Mouse (Mus musculus): ENCODE results near the gene Reck. TPM values are rescaled to one million over a fixed set of nuclear protein-coding genes. Genes with fewer than 3 reads are reported as not detected.

Gene Reck
- polyA plus RNA-seq (2016; fragmentation: Nextera tagmentation; extraction: Ambion mirVana) = 8.9 and 11.3 TPM in 2 replicates

DNA sequence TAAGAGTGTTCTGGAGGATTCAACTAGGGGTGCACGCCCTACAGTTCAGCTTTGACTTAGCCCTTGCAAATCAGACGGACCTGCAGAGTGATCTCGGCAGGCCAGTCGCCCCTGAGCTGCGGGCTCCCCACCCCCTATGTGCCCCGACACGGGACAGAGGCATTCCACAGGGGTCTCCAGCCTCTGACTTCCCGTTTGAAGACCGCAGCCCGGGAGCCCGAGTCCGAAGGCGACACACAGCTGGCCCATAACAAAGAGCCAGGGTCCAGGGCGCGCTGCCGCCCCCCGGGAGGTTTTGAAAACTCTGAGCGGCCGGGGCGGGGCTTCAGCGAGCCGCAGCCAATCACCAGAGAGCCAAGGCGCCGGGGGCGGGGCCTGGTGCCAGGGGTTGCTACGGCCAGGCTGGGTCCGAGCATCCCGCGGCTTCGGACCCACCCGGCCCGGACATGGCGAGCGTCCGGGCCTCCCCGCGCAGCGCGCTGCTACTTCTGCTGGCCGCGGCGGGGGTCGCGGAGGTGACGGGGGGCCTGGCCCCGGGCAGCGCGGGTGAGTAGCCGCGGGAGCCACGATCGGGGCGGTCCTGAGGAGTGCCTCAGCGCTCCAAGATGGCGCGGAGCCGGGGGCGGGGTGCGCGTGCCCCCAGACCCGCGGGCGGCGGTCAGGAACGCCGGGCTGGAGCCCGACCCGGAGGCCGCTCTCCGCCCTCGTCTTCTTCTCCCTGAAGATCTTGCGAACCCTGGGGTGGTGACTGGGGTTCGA is at the start of gene Reck:
TSS of gene Reck (plus strand) at position 371 of the 759 bp plus-strand sequence.
- Histone ChIP-seq H3K27ac (peak within 1 kb of the TSS; percentile 75), H3K36me3 (replicated peaks) (no peaks in the 10 kb centered on the region), H3K27me3 (0 out of 2 replicates have a peak, but pooled peaks cover 5% of the 10 kb centered on the region), H3K4me2 (peak within 1 kb of the TSS; percentile 96), H3K4me3 (replicated peaks) (peak within 1 kb of the TSS; percentile 93), H3K9me3 (no peaks in the 10 kb centered on the region), H3K9ac (peak within 1 kb of the TSS; percentile 84), H3K4me1 (peaks cover 31% of the 10 kb centered on the region)
- peak; percentile 94 for ATAC-seq (ENCODE audit: low FRiP score)
- under 1% methylated on average over 68 of the region's 73 CpGs for WGBS

DNA sequence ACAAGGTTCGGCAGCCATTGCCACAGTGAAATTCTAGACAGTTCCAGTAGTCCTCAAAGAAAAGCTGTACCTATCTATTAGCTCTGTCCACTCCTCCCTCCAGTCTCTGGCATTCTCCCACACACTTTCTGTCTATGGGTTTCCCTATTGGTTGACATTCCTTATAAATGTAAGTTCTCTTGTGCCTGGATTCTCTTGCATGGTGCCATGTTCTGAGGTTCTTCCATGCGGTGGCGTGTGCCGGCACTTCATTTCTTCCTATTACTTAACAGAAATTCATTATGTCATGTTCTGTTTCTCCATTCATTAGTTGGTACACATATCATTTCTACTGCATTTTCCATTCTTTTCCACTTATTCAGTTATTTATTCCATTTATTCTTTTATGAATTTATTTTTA is 46.5 kb upstream of the Reck start:
- H3K4me2 ChIP-seq = no peak overlapping the region
- WGBS = 95% methylated on average over 4 of the region's 4 CpGs
- no peak for ATAC-seq (ENCODE audit: low FRiP score)
- H3K36me3 ChIP-seq (replicated peaks) = no peaks in the 10 kb centered on the region
- no peak overlapping the region for H3K4me3 ChIP-seq (replicated peaks)
- H3K9ac ChIP-seq = no peak overlapping the region
- H3K27ac ChIP-seq = no peak overlapping the region
- H3K4me1 ChIP-seq = no peaks in the 10 kb centered on the region
- H3K27me3 ChIP-seq = no peaks in the 10 kb centered on the region
- no peaks in the 10 kb centered on the region for H3K9me3 ChIP-seq

DNA sequence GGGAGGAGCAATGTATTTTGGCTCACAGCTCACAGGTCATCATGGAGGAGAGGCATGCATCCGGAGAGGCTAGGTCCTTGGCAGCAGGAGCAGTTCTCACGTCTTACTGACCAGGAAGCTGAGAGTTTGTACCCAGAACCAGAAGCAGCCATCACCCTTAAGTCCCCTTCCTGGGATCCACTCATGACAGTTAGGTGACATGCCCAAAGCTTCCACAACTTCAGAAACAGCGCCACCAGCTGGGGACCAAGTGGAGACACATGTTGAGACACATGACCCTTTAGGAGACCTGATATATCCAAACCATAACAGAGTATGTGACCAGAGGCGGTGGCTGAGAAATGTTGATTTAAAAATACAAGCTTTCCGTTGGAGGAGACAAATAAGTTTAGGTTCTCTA is 43.3 kb upstream of the Reck start:
- Histone ChIP-seq H3K27me3 (no peaks in the 10 kb centered on the region), H3K36me3 (replicated peaks) (no peaks in the 10 kb centered on the region), H3K4me1 (no peaks in the 10 kb centered on the region), H3K4me2 (no peak overlapping the region), H3K27ac (no peak overlapping the region), H3K9ac (no peak overlapping the region), H3K4me3 (replicated peaks) (no peak overlapping the region), H3K9me3 (no peaks in the 10 kb centered on the region)
- ATAC-seq (ENCODE audit: low FRiP score) = no peak
- 74% methylated on average over 5 of the region's 5 CpGs for WGBS

DNA sequence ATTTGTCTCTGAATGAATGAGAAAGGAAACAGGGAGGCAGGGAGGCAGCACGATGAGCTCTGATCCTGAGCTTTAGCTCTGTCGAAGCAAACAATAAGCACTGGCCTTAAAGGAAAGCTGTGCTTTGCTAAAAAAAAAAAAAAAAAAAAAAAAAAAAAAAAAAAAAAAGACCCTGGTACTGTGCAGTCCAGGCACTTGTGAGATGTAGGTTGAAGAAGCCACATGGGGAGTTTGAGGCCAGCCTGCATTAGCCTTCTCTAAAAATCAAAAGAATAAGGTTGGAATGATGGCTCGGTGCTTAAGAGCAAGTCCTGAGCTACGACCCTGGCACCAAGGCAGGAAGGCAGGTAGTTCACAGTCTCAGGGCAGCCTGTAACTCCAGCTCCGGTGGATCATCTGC is 41.6 kb upstream of the Reck start:
- no peak overlapping the region for H3K4me3 ChIP-seq (replicated peaks)
- WGBS = 58% methylated on average over 5 of the region's 5 CpGs

DNA sequence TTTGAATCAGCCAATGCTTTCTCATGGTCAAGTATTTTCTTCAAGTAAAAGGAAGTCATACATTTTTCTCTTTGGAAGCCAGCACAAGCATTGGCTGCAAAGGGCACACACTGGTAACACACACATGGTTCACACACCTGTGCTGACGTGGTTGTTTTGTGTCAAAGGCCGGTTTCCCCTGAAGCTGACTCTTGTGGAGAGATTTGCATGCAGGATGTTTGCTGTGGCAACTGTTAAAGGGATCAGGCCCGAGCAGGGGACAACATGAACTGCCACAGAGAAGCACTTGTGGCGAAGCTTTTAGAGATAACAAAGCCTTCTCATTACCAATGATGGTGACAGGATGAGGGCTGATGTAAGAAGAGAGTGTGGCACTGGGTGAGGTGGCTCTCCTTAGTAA is 40.6 kb upstream of the Reck start:
- 70% methylated on average over 4 of the region's 4 CpGs for WGBS
- no peak overlapping the region for H3K9ac ChIP-seq
- ATAC-seq (ENCODE audit: low FRiP score) = no peak

More for the DNA sequence above, 41.6 kb upstream of the Reck start:
- Histone ChIP-seq H3K9ac (no peak overlapping the region), H3K4me2 (no peak overlapping the region), H3K4me1 (no peaks in the 10 kb centered on the region), H3K9me3 (no peaks in the 10 kb centered on the region), H3K27me3 (no peaks in the 10 kb centered on the region), H3K27ac (no peak overlapping the region), H3K36me3 (replicated peaks) (no peaks in the 10 kb centered on the region)
- no peak for ATAC-seq (ENCODE audit: low FRiP score)

DNA sequence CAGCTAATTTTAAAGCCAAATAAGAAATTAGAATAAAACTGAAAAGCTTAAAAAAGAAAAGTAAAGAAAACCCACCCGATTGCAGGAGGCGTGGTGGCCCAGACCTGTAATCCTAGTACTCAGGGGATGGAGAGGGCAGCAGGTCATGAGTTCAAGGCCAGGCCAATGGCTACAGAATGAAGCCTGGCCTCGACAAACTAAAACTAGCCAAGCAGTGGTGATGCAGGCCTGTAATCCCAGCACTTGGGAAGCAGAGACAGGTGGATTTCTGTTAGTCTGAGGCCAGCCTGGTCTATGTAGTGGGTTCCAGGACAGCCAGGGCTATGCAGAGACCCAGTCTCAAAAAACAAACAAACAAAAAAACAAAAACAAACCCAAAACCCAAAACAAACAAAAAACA is 37.0 kb upstream of the Reck start:
- Histone ChIP-seq H3K4me1 (no peaks in the 10 kb centered on the region), H3K4me2 (no peak overlapping the region), H3K9ac (no peak overlapping the region), H3K36me3 (replicated peaks) (no peaks in the 10 kb centered on the region), H3K27ac (no peak overlapping the region), H3K27me3 (no peaks in the 10 kb centered on the region), H3K9me3 (no peaks in the 10 kb centered on the region), H3K4me3 (replicated peaks) (no peak overlapping the region)
- WGBS = 77% methylated on average over 3 of the region's 3 CpGs
- no peak for ATAC-seq (ENCODE audit: low FRiP score)

More for the DNA sequence above, 40.6 kb upstream of the Reck start:
- H3K4me1 ChIP-seq = no peaks in the 10 kb centered on the region
- H3K9me3 ChIP-seq = no peaks in the 10 kb centered on the region
- H3K27ac ChIP-seq = no peak overlapping the region
- no peak overlapping the region for H3K4me3 ChIP-seq (replicated peaks)
- H3K36me3 ChIP-seq (replicated peaks) = no peaks in the 10 kb centered on the region
- H3K4me2 ChIP-seq = no peak overlapping the region
- H3K27me3 ChIP-seq = no peaks in the 10 kb centered on the region

DNA sequence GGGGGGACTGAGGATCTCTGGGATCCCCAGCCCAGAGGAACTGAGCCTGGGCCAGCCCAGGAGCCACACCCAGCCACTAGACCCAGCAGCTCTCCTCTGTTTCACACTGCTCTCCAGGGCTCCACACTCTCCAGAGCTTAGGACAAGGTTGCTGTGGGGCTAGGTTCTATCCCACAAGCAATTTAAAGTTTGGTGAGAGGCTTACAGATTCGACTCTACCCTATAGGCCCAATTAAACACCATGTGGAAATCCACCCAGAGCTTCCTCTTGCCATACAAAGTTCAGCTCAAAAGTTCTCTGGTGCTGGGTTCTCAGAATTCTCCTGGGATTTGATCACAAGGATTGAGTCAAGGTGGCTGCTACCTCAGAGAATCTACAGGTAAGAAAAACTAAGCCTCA is 35.2 kb upstream of the Reck start, which contains the start of gene Olfr157:
TSS of gene Olfr157 (minus strand) at position 101 of the 400 bp plus-strand sequence.
- ATAC-seq (ENCODE audit: low FRiP score) = no peak
- Histone ChIP-seq H3K4me1 (no peaks in the 10 kb centered on the region), H3K9ac (no peak within 1 kb of the TSS), H3K27ac (no peak within 1 kb of the TSS), H3K4me2 (no peak within 1 kb of the TSS), H3K36me3 (replicated peaks) (no peaks in the 10 kb centered on the region), H3K27me3 (no peaks in the 10 kb centered on the region), H3K9me3 (0 out of 2 replicates have a peak, but pooled peaks cover 4% of the 10 kb centered on the region), H3K4me3 (replicated peaks) (no peak within 1 kb of the TSS)
- WGBS = 64% methylated on average over 1 of the region's 1 CpGs

DNA sequence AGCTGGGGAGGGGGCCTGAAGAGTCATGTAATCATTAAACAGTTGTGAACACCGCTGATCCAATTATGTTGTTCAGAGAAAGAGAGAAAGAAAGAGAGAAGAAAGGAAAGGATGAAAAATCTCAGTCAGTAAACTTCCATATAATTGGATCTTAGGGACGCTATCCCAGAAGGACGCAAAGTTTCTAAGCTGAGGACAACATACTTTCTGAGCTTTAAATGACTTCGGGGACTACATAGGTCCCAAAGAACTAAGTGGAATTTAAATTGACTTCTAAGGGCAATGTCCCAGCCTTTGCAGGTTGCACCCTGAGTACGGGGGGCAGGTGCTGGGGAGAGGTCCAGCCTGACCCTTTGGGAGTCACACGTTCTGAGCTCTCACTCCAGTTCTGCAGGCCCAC is 24.1 kb upstream of the Reck start, which contains the start of gene Olfr155:
TSS of gene Olfr155 (plus strand) at position 301 of the 400 bp plus-strand sequence.
- H3K4me2 ChIP-seq = no peak within 1 kb of the TSS
- no peak within 1 kb of the TSS for H3K4me3 ChIP-seq (replicated peaks)
- H3K36me3 ChIP-seq (replicated peaks) = no peaks in the 10 kb centered on the region
- no peaks in the 10 kb centered on the region for H3K27me3 ChIP-seq
- no peak for ATAC-seq (ENCODE audit: low FRiP score)
- WGBS = 84% methylated on average over 6 of the region's 6 CpGs
- no peaks in the 10 kb centered on the region for H3K4me1 ChIP-seq
- no peak within 1 kb of the TSS for H3K9ac ChIP-seq
- no peaks in the 10 kb centered on the region for H3K9me3 ChIP-seq
- H3K27ac ChIP-seq = no peak within 1 kb of the TSS

DNA sequence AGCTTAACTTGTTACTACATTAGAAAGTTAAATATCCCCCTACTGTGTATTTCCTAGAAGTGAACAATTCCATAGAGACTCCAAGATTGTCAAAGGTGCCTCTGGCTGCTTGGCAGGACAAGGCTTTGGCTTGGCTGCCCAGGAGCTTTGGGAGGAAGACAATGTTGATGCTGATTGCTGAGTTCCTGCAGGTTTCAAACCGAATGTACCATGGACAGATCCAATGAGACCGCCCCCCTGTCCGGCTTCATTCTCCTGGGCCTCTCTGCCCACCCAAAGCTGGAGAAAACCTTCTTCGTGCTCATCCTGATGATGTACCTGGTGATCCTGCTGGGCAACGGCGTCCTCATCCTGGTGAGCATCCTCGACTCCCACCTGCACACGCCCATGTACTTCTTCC is 21.2 kb upstream of the Reck start:
- Histone ChIP-seq H3K27me3 (no peaks in the 10 kb centered on the region), H3K4me3 (replicated peaks) (no peak overlapping the region), H3K9me3 (no peaks in the 10 kb centered on the region), H3K27ac (no peak overlapping the region), H3K36me3 (replicated peaks) (no peaks in the 10 kb centered on the region), H3K9ac (no peak overlapping the region), H3K4me1 (no peaks in the 10 kb centered on the region), H3K4me2 (no peak overlapping the region)
- ATAC-seq (ENCODE audit: low FRiP score) = no peak
- 75% methylated on average over 8 of the region's 8 CpGs for WGBS

DNA sequence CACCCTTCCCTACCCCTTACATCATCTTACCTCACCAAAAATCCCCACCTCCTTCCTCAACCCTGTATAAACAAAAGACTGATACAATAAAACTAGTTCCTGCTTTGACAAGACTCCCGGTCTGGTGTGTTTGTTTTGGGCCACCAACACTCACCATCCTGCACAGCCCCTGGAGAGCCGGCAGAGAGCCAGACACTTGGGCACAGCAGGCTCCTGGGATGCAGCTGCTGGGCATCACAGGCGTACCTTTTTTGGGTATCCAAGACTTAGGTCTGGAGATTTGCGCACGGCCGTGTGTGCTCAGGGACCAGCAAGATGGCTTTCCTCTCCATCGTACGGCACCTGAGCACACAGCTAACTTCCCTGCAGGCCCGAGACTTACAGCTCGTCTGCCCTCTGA is 15.4 kb upstream of the Reck start:
- H3K36me3 ChIP-seq (replicated peaks) = no peaks in the 10 kb centered on the region
- peaks cover 3% of the 10 kb centered on the region; the same call in 1 of the 2 replicates for H3K27me3 ChIP-seq
- 87% methylated on average over 10 of the region's 10 CpGs for WGBS

DNA sequence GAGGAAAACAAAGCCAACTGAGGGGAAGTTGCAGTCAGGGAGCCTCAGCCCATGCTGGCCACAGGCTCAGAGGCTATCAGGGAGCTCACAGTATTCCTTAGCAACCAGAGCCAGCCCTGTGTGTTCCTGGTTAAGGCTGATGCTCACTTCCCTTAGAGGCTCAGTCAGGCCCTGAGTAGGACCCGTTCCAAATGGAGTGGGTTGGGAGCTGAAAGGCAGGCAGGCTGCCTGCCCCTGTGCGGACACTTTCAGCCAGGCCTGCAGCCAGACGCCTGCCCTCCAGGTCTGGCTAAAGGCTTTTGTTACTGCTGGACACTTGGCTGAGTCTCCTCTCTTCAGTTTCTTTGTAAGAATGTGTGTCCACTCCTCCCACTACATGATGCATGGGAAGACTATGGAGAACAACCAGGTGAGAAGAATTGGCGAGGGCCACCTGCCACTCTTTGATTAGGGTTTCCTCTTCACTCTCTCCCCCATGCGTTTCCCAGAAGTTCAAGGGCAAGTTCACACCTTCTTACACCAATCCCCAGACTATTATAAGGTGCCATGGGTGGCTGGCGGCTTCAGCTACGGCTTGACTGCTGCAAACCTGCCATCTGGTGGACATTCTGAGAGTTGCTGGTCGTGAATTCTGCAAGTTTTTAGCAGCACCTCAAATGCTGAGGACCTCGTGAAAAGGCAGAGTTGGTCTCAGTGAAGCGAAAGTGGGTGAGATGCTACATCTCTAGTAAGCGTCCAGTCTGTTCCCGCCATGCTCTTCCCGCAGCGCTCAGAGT is 14.4 kb upstream of the Reck start:
- no peak overlapping the region for H3K4me3 ChIP-seq (replicated peaks)
- ATAC-seq (ENCODE audit: low FRiP score) = no peak
- peaks cover 3% of the 10 kb centered on the region; the same call in 1 of the 2 replicates for H3K27me3 ChIP-seq
- H3K27ac ChIP-seq = no peak overlapping the region
- 22% methylated on average over 14 of the region's 14 CpGs for WGBS
- no peak overlapping the region for H3K4me2 ChIP-seq
- 0 out of 2 replicates have a peak overlapping the region, but pooled peaks have one; percentile 2 for H3K9ac ChIP-seq
- no peaks in the 10 kb centered on the region for H3K4me1 ChIP-seq
- no peaks in the 10 kb centered on the region for H3K9me3 ChIP-seq
- H3K36me3 ChIP-seq (replicated peaks) = no peaks in the 10 kb centered on the region

More for the DNA sequence above, 15.4 kb upstream of the Reck start:
- no peaks in the 10 kb centered on the region for H3K9me3 ChIP-seq
- no peaks in the 10 kb centered on the region for H3K4me1 ChIP-seq
- ATAC-seq (ENCODE audit: low FRiP score) = no peak
- no peak overlapping the region for H3K4me3 ChIP-seq (replicated peaks)
- no peak overlapping the region for H3K27ac ChIP-seq
- no peak overlapping the region for H3K9ac ChIP-seq
- H3K4me2 ChIP-seq = no peak overlapping the region

DNA sequence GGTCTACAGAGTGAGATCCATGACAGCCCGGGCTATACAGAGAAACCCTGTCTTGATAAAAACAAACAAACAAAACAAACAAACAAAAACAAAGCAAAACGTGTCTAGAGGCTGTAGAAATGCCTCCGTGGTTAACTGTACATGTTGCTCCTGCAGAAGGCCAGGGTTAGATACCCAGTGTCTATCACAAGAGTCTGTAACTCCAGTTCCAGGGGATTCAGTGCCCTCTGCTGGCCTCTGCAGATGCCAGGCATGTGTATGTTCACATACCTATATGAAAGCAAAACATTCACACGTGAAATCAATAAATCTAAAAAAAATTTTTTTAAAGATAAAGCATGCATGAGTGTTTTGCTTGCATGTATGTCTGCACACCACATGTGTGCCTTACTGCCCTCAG is 12.0 kb upstream of the Reck start:
- Histone ChIP-seq H3K9ac (no peak overlapping the region), H3K4me2 (no peak overlapping the region), H3K27ac (no peak overlapping the region), H3K4me3 (replicated peaks) (no peak overlapping the region), H3K4me1 (no peaks in the 10 kb centered on the region), H3K36me3 (replicated peaks) (no peaks in the 10 kb centered on the region), H3K27me3 (peaks cover 3% of the 10 kb centered on the region; the same call in 1 of the 2 replicates), H3K9me3 (no peaks in the 10 kb centered on the region)
- ATAC-seq (ENCODE audit: low FRiP score) = no peak
- 66% methylated on average over 4 of the region's 4 CpGs for WGBS

Data from forebrain, embryonic 12.5 days (tissue).